Mouse (Mus musculus) embryonic facial prominence, embryonic 13.5 days (tissue): ENCODE measurements around the gene Prex1. TPM values are rescaled to one million over a fixed set of nuclear protein-coding genes. Genes with fewer than 3 reads are reported as not detected.

ENCODE experiments used
- ATAC-seq: fragments of 200-750 bp; cut with Nextera tagmentation; 2 replicates; pipeline ENCODE4 v1.8.0; 2017; ENCODE audit warnings: low read depth; ENCODE audit not compliant: insufficient number of reproducible peaks, insufficient read depth, low FRiP score, low TSS enrichment
- H3K27ac ChIP-seq: fragments of 300-500 bp; sonication (generic); 2 replicates; pipeline ENCODE4 v1.5.1; 2015; ENCODE audit warnings: moderate library complexity, mild to moderate bottlenecking, inconsistent platforms
- H3K27me3 ChIP-seq: fragments of 300-500 bp; sonication (generic); 2 replicates; pipeline ENCODE4 v1.6.1; 2015; ENCODE audit warnings: mild to moderate bottlenecking, inconsistent platforms
- H3K36me3 ChIP-seq: fragments of 300-500 bp; sonication (generic); 2 replicates; pipeline ENCODE4 v1.6.1; 2015; ENCODE audit warnings: mild to moderate bottlenecking, inconsistent platforms
- H3K4me1 ChIP-seq: fragments of 300-500 bp; sonication (generic); 2 replicates; pipeline ENCODE4 v1.6.1; 2015; ENCODE audit warnings: inconsistent platforms
- H3K4me2 ChIP-seq: fragments of 300-500 bp; sonication (generic); 2 replicates; pipeline ENCODE4 v1.6.1; 2015; ENCODE audit warnings: moderate library complexity, mild to moderate bottlenecking, inconsistent platforms
- H3K4me3 ChIP-seq: fragments of 300-500 bp; sonication (generic); 2 replicates; pipeline ENCODE4 v1.5.1; 2015; ENCODE audit warnings: mild to moderate bottlenecking, inconsistent platforms
- H3K9ac ChIP-seq: fragments of 300-500 bp; sonication (generic); 2 replicates; pipeline ENCODE4 v1.6.1; 2015; ENCODE audit warnings: mild to moderate bottlenecking, inconsistent platforms
- H3K9me3 ChIP-seq: fragments of 300-500 bp; sonication (generic); 2 replicates; pipeline ENCODE4 v1.6.1; 2016; ENCODE audit warnings: inconsistent platforms
- WGBS: fragments of 180-500 bp; shearing (Covaris S2); methylation state at CpG from one replicate; pipeline ENCODE4 v1.1.7; 2015; ENCODE audit warnings: mixed read lengths; 5-methylcytosine and 5-hydroxymethylcytosine counted together
- polyA plus RNA-seq: library from polyadenylated mRNA; unstranded; fragments of >200 nt; fragmentation: Nextera tagmentation; extraction: Ambion mirVana; gene quantifications from 2 replicates; pipeline ENCODE4 v1.2.1, GENCODE M21; 2015

The Prex1 gene
- polyA plus RNA-seq, 1 experiment from 2014 or later = 28.4 TPM

DNA sequence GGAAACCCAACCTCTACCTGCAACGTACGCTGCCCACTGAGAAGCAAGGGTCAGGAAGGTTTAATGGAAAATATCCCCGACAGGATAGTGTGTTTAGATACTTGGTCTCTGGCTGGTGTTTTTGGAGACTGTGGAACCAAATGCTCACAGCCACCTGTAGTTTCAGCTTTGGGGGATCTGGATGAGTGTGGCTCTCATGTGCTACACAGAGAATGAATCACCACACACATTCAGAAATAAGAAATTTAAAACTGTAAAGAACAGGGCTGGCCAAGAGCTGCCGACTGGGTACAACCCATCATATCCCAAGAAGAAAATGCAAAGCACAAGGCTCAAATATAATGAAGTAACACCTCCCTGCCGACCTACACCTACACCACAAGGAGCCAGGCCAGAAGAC is 73.9 kb downstream of the Prex1 start:
- 90% methylated on average over 5 of the region's 5 CpGs for WGBS
- Histone ChIP-seq H3K4me2 (no peak overlapping the region), H3K27ac (no peak overlapping the region), H3K27me3 (no peaks in the 10 kb centered on the region), H3K4me1 (no peaks in the 10 kb centered on the region), H3K9ac (no peak overlapping the region), H3K9me3 (no peaks in the 10 kb centered on the region; the same call in 1 of the 2 replicates), H3K36me3 (peaks cover 69% of the 10 kb centered on the region), H3K4me3 (no peak overlapping the region)
- ATAC-seq = no peak

DNA sequence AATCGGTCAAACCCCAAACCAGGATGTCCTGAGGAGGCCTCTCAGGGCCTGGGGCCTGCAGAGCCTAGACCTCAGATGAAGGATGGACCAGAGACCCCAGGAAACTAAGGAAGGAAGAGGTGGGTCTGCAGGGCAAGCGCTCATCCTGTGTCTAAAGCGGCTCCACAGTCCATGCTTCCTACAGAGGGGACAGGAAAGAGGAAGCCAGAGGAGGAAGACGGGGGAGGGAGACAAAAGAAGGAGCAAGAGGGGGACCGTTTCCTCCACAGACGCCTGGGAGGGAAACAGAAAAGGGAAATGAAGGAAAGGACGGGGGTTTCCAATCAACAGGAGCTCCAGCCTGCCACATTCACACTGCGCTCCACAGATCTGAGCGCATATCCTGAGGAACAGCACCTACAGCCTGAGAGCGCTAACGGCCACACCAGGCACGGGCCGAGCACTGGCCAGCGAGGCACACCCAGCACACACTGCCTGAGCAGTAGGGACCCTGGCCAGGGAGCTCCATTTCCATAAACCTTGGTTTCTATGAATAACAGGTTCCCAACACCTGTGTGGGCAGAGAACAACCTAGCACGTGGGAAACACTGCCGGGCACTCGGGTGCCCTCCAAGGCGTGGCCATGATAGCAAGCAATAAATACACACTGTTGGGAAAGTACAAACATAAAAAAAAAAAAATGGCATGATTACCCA is 74.5 kb downstream of the Prex1 start:
- Histone ChIP-seq H3K9me3 (no peaks in the 10 kb centered on the region; the same call in 1 of the 2 replicates), H3K4me3 (no peak overlapping the region), H3K9ac (no peak overlapping the region), H3K36me3 (peaks cover 64% of the 10 kb centered on the region), H3K4me1 (no peaks in the 10 kb centered on the region), H3K27me3 (no peaks in the 10 kb centered on the region), H3K4me2 (no peak overlapping the region), H3K27ac (no peak overlapping the region)
- 85% methylated on average over 18 of the region's 18 CpGs for WGBS
- no peak for ATAC-seq

DNA sequence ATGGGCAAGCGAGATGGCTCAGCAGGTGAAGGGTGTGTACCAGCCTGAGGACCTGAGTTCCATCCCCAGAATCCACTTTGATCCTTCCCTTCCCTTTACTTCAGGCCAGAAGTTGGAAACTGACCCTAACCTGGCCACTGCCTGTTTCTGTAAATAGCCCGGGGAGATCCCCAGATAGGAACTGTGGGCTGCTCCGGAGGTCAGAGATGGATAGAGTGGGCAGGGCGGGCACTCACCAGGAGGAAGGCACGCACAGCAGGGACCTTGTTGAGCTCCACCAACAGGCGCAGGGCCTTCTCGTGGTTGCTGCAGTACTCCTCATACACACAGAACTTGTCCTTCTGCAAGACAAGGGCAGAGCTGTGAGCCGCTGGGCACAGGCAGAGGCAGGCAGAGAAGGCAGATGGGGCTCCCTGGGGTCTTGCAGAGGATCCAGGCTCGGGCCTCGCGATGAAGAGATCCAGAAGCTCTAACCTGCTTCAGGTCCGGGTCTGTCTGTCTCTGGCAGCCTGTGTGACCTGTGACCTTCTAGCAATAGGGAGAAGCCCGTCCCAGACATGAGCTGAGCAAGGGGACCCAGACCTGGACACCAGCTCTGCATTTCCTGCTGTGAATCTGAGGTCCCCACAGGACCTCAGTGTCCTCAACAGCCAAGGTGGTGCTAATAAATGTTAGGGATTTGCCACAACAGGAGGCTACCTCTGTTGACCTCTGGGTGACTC is 75.4 kb downstream of the Prex1 start:
- no peak overlapping the region for H3K4me2 ChIP-seq
- 79% methylated on average over 13 of the region's 13 CpGs for WGBS
- H3K9me3 ChIP-seq = no peaks in the 10 kb centered on the region; the same call in 1 of the 2 replicates
- no peak overlapping the region for H3K4me3 ChIP-seq
- ATAC-seq = no peak
- no peak overlapping the region for H3K9ac ChIP-seq
- H3K4me1 ChIP-seq = no peaks in the 10 kb centered on the region
- no peak overlapping the region for H3K27ac ChIP-seq
- no peaks in the 10 kb centered on the region for H3K27me3 ChIP-seq
- H3K36me3 ChIP-seq = peaks cover 65% of the 10 kb centered on the region

DNA sequence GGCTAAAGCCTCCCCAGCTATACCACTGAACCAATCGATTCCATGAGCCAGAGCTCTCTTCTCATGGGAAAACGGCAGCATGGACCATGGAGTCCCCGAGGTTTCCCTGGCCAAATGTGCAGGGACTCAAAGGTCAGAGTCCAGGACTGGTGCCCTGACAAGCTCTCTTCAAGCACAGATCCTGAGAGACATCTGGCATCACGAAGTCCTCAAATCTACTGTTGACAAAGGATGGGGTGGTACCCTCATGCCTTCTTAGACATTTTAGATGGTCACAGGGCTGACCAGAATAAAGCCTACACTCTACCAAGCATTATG is 76.0 kb downstream of the Prex1 start:
- WGBS = 82% methylated on average over 4 of the region's 4 CpGs
- Histone ChIP-seq H3K9me3 (no peaks in the 10 kb centered on the region; the same call in 1 of the 2 replicates), H3K36me3 (peaks cover 66% of the 10 kb centered on the region), H3K9ac (no peak overlapping the region), H3K4me2 (no peak overlapping the region), H3K27me3 (no peaks in the 10 kb centered on the region), H3K27ac (no peak overlapping the region), H3K4me3 (no peak overlapping the region), H3K4me1 (no peaks in the 10 kb centered on the region)
- no peak for ATAC-seq

DNA sequence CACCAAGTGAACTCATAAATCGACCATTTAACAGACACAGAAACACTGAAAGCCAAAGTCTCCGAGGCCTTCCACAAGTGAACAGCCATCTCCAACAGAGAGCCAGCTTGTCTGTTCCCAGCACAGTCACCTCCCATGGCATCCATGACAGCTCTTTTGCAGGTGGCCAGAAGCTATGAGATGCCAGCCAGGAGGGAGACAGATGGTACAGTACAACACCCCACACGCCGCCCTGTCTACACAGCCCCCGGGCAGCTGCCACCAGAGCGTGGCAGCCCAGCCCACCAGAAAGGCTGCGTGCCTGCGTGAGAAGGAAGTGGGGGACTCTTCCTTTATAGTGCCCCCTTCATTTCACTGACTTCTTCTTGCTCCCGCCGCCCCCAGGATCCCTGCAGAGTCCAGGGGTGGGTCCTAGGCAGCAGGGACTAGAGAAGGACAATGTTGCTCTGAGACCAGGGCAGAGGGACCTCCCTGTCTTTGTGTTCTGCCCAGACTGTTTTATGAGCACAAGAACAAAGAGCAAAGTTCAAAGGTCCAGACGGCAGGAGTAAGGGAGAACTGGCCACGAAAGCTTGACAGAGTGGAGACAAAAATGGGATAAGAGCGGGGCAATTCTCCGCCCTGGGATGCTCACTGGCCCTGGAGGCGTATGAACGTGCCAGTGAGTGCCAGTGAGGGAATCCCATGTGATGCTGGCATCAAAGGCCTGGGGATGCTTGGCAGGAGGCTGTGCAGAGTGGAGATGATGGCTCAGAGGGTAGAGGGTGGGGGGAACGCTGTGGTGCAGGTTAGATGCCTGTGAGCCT is 76.6 kb downstream of the Prex1 start:
- 0 out of 2 replicates have a peak, but pooled peaks have one; percentile 35 for ATAC-seq
- H3K27me3 ChIP-seq = no peaks in the 10 kb centered on the region
- no peak overlapping the region for H3K27ac ChIP-seq
- H3K4me1 ChIP-seq = no peaks in the 10 kb centered on the region
- H3K9me3 ChIP-seq = no peaks in the 10 kb centered on the region; the same call in 1 of the 2 replicates
- WGBS = 82% methylated on average over 17 of the region's 17 CpGs
- no peak overlapping the region for H3K4me3 ChIP-seq
- H3K4me2 ChIP-seq = no peak overlapping the region
- H3K36me3 ChIP-seq = peaks cover 67% of the 10 kb centered on the region
- H3K9ac ChIP-seq = no peak overlapping the region

DNA sequence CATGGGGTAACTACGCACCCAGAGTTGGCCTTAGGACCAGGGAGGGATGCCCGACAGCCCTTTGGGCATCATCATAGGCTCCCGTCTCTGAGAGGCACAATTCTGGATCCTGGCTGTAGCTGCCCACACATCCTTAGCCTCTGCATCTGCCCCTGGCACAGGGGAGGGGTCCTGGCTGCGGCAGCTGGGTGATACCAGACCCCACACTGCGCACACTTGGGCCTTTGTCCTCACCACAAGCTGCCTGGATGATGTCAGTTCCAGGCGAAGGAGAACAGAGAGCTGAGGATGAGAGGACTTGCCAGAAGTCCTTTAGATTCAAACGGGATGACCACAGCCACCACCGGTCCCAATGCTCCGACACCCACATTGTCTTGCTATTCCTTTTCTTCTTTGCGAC is 78.1 kb downstream of the Prex1 start:
- ATAC-seq = no peak
- Histone ChIP-seq H3K27me3 (no peaks in the 10 kb centered on the region), H3K9me3 (no peaks in the 10 kb centered on the region; the same call in 1 of the 2 replicates), H3K27ac (no peak overlapping the region), H3K4me1 (no peaks in the 10 kb centered on the region), H3K9ac (no peak overlapping the region), H3K4me3 (no peak overlapping the region), H3K36me3 (peaks cover 66% of the 10 kb centered on the region), H3K4me2 (no peak overlapping the region)
- WGBS = 85% methylated on average over 10 of the region's 10 CpGs

DNA sequence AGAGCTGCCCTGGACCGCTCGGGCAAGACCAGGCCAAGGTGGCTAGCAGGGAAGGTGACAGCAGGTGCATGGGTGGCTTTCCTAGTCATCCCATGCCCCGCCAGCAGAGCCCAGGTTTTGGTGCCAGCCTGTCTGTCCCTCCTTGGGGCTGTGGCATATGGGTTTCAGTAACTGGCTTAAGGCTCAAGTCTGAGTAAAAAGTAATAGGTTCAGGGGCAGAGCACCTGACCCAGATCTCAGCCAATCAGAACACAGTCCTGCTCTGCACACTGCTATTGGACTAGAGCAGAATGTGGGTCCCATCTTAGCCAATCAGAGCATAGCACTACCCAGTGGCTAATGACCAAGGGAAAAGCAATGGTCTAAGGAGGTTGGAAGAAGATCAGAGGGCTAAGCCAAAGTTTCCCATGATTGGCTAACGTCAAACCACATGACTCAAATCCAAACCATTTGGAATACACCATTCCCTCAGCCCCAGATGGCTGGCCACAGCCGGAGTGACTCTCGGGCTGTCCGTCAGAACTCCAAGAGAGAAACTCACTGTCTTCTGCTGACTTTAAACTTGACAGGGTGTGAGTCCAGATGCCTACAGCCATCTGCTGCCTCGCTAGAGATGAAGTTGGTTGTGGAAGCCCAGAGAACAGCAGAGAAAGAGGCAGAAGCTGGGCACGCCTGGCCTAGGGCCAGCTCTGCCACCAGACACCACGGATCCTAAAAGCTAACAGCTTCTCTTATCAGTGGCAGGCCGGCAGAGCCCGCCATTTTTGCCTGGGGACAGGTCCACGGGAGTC is 80.9 kb downstream of the Prex1 start:
- H3K4me2 ChIP-seq = no peak overlapping the region
- no peak for ATAC-seq
- peaks cover 60% of the 10 kb centered on the region for H3K36me3 ChIP-seq
- no peak overlapping the region for H3K27ac ChIP-seq
- H3K4me3 ChIP-seq = no peak overlapping the region
- WGBS = 86% methylated on average over 13 of the region's 13 CpGs
- no peaks in the 10 kb centered on the region for H3K4me1 ChIP-seq
- no peaks in the 10 kb centered on the region for H3K9me3 ChIP-seq
- no peaks in the 10 kb centered on the region for H3K27me3 ChIP-seq
- H3K9ac ChIP-seq = no peak overlapping the region

DNA sequence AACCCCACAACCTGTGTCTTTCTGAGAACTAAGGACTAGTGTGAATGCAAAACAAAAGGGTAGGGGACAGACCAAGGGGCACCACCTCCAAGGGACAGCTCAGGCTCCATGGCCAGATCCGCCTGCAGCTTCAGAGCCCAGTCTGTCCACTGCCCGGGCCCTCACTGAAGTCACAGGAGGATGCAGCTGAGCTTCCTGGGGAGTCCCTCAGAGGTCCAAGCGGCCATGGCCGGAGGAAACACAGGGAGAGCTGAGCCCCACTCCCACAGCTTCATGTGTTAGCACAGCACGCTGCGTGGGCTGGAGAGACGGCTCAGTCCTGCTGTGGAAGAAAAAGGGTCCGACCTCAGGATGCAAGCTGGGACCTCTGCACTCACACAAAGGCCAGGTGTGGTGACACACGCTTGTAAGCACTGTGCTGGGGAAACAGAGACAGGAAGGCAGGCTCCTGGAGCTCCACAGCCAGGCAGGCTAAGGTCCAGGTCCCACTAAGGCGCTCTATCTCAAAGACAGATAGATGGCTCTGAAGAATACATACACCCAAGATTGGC is 81.9 kb downstream of the Prex1 start:
- H3K27ac ChIP-seq = no peak overlapping the region
- no peak overlapping the region for H3K9ac ChIP-seq
- WGBS = 88% methylated on average over 10 of the region's 10 CpGs
- no peaks in the 10 kb centered on the region for H3K9me3 ChIP-seq
- H3K27me3 ChIP-seq = no peaks in the 10 kb centered on the region
- H3K4me3 ChIP-seq = no peak overlapping the region
- no peak for ATAC-seq
- H3K4me1 ChIP-seq = no peaks in the 10 kb centered on the region
- no peak overlapping the region for H3K4me2 ChIP-seq
- H3K36me3 ChIP-seq = peaks cover 60% of the 10 kb centered on the region

DNA sequence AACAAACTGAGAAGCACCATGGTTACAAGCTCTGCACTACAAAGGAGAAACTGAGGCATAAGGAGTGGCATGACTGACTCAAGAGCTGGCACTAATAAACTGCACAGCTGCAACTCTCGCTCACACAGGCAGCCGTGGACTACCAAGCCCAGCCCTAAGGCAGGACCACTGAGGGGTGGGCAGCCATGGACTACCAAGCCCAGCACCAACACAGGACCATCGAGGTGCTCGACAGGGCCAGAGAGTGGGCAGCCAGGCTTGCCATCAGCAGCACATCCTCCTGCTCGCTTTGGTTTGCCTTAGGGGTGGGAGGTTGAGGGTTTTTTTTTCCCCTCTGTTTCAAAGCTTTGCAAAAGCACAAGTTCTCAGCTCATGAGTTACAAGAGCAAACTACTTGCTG is 82.4 kb downstream of the Prex1 start:
- Histone ChIP-seq H3K4me3 (no peak overlapping the region), H3K27me3 (no peaks in the 10 kb centered on the region), H3K4me2 (no peak overlapping the region), H3K4me1 (no peaks in the 10 kb centered on the region), H3K9me3 (no peaks in the 10 kb centered on the region), H3K36me3 (peaks cover 57% of the 10 kb centered on the region), H3K27ac (no peak overlapping the region), H3K9ac (no peak overlapping the region)
- ATAC-seq = no peak
- 92% methylated on average over 5 of the region's 5 CpGs for WGBS

DNA sequence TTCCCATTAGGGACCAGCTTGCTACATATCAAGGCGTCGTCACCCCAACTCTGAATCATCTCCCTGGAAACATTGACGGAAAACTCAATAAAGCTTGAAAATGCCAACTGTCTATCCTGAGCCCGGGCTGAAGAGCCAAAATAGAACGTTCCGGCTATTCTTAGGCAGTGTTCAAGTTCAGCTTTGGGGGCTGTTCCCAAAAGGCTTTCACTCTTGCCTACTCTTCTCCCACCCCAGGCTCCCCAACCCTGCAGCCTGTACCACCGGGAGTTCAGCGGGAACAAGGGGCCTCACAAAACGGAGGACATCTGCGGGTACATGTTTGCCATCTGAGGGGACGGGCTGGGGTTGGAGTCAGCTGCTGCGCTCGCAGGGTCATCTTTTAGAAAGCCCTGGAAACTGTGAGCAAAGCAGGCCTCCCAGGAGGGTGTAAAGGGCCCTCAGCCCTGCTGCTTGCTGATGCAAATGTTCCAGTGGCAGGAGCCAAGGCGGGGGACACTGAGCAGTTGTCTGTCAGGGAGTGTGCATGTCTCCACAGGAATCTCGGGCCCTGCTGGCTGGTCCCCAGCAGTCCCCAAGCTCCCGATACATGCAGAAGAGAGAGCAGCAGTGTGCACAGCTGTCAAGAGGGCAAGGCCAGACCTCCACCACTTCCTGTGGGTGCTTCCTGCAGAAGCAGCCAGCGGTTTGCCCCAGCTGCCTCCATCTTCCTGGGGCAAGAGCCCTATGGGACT is 83.5 kb downstream of the Prex1 start:
- 83% methylated on average over 17 of the region's 17 CpGs for WGBS
- no peak overlapping the region for H3K9ac ChIP-seq
- no peaks in the 10 kb centered on the region for H3K9me3 ChIP-seq
- no peaks in the 10 kb centered on the region for H3K4me1 ChIP-seq
- H3K27me3 ChIP-seq = no peaks in the 10 kb centered on the region
- H3K36me3 ChIP-seq = peaks cover 49% of the 10 kb centered on the region
- ATAC-seq = no peak
- no peak overlapping the region for H3K4me3 ChIP-seq
- no peak overlapping the region for H3K4me2 ChIP-seq
- H3K27ac ChIP-seq = no peak overlapping the region
